ENCODE assay signal across 8 mouse cellular contexts in genomic region chr14:72371702-72372277, GRCm38 (mm10).
DNase-seq lines count a peak whose midpoint lies in the region; ATAC-seq and TF ChIP-seq lines count a peak whose summit lies in the region.

No protein-coding gene starts in this region.

- no peak for ATAC-seq in G1E (ENCODE audit: extremely low read depth, insufficient number of reproducible peaks, low FRiP score, poor library complexity, severe bottlenecking)
- peak; percentile 21; the same call in 1 of the 2 replicates for ATAC-seq in cerebellum, adult (ENCODE audit: insufficient number of reproducible peaks, low FRiP score, low TSS enrichment)
- ATAC-seq in forebrain, embryonic 16.5 days = peak; percentile 75
- ATAC-seq in hindbrain, embryonic 11.5 days (ENCODE audit: low FRiP score) = peak; percentile 64; the same call in 1 of the 2 replicates

- no peak overlapping the region for H3K4me2 ChIP-seq in forebrain, embryonic 16.5 days (ENCODE audit: low read length)
- H3K4me2 ChIP-seq in hindbrain, embryonic 11.5 days (replicated peaks; ENCODE audit: low read depth, low read length) = no peak overlapping the region

- no peak for DNase-seq in G1E (ENCODE audit: low spot score)
- DNase-seq in hindbrain, embryonic 11.5 days (ENCODE audit: low spot score) = peak; percentile 91
- peak; percentile 59 for DNase-seq in layer of hippocampus, adult 9-11 months
- DNase-seq in lung, postnatal 14 days = peak; percentile 80
- DNase-seq in retina, postnatal 7 days (ENCODE audit: low read depth, low spot score) = peak; percentile 55
- DNase-seq in urinary bladder, postnatal 25 days (ENCODE audit: low spot score) = peak; percentile 66

- H3K4me1 ChIP-seq in G1E (ENCODE audit: insufficient read depth, low read depth, low read length) = no peaks in the 10 kb centered on the region
- H3K4me1 ChIP-seq in forebrain, embryonic 16.5 days (replicated peaks; ENCODE audit: control insufficient read depth, insufficient read depth, low read length) = no peaks in the 10 kb centered on the region
- no peaks in the 10 kb centered on the region for H3K4me1 ChIP-seq in hindbrain, embryonic 11.5 days (replicated peaks; ENCODE audit: control insufficient read depth, insufficient read depth, low read length)

- no peak overlapping the region for H3K27ac ChIP-seq in forebrain, embryonic 16.5 days (ENCODE audit: low read length)
- H3K27ac ChIP-seq in hindbrain, embryonic 11.5 days (ENCODE audit: low read depth, low read length) = no peak overlapping the region

- no peaks in the 10 kb centered on the region for H3K27me3 ChIP-seq in G1E (ENCODE audit: insufficient read depth, low read length)
- H3K27me3 ChIP-seq in forebrain, embryonic 16.5 days (replicated peaks; ENCODE audit: control insufficient read depth, insufficient read depth, low read length) = no peaks in the 10 kb centered on the region
- no peaks in the 10 kb centered on the region for H3K27me3 ChIP-seq in hindbrain, embryonic 11.5 days (ENCODE audit: control insufficient read depth, insufficient read depth, low read length)

- H3K4me3 ChIP-seq in G1E (ENCODE audit: low read depth, low read length) = no peak overlapping the region
- no peak overlapping the region for H3K4me3 ChIP-seq in forebrain, embryonic 16.5 days (replicated peaks; ENCODE audit: low read length)
- no peak overlapping the region for H3K4me3 ChIP-seq in hindbrain, embryonic 11.5 days (ENCODE audit: low read depth, low read length)

- no peak overlapping the region for H3K9ac ChIP-seq in forebrain, embryonic 16.5 days (replicated peaks; ENCODE audit: low read depth, low read length)
- H3K9ac ChIP-seq in hindbrain, embryonic 11.5 days (ENCODE audit: low read depth, low read length) = no peak overlapping the region

- TF ChIP-seq CTCF in G1E (IDR thresholded peaks at IDR 0.05; ENCODE audit: low read depth, low read length) = peak; percentile 26; the same call in 1 of the 2 replicates

- no peaks in the 10 kb centered on the region for H3K36me3 ChIP-seq in G1E (replicated peaks)
- H3K36me3 ChIP-seq in forebrain, embryonic 16.5 days (ENCODE audit: control insufficient read depth, insufficient read depth) = no peaks in the 10 kb centered on the region
- no peaks in the 10 kb centered on the region for H3K36me3 ChIP-seq in hindbrain, embryonic 11.5 days (ENCODE audit: control insufficient read depth, insufficient read depth, low read length)

- 4% methylated on average over 10 of the region's 10 CpGs for WGBS in forebrain, embryonic 16.5 days
- 15% methylated on average over 10 of the region's 10 CpGs for WGBS in hindbrain, embryonic 11.5 days

- H3K9me3 ChIP-seq in G1E (replicated peaks) = peaks cover 7% of the 10 kb centered on the region
- H3K9me3 ChIP-seq in forebrain, embryonic 16.5 days (ENCODE audit: control insufficient read depth, low read length) = no peaks in the 10 kb centered on the region
- no peaks in the 10 kb centered on the region for H3K9me3 ChIP-seq in hindbrain, embryonic 11.5 days (ENCODE audit: control insufficient read depth, low read length)
